Mouse (Mus musculus) testis, adult 2 months (tissue): ENCODE measurements around the gene Pigl. TPM values are rescaled to one million over a fixed set of nuclear protein-coding genes. Genes with fewer than 3 reads are reported as not detected.
"Not testable (repeated sequence)": the region's sequence is repeated elsewhere in the genome, so short reads cannot be mapped to it uniquely, and the experiment has no call there.

Experiments
- H3K27ac ChIP-seq: fragments of 200-500 bp; 2 replicates; pipeline ENCODE4 v1.5.1; 2012; ENCODE audit warnings: low read depth, low read length; ENCODE audit not compliant: control insufficient read depth, insufficient read depth
- H3K27me3 ChIP-seq: fragments of 200-500 bp; 2 replicates; pipeline ENCODE4 v1.6.1; 2012; ENCODE audit warnings: mild to moderate bottlenecking, low read length, moderate library complexity; ENCODE audit not compliant: control insufficient read depth, insufficient read depth
- H3K36me3 ChIP-seq: fragments of 200-500 bp; 2 replicates; pipeline ENCODE4 v1.6.1; 2012; ENCODE audit warnings: mild to moderate bottlenecking, low read length; ENCODE audit not compliant: control insufficient read depth, insufficient read depth
- H3K4me1 ChIP-seq: fragments of 200-500 bp; 2 replicates; pipeline ENCODE4 v1.6.1; 2012; ENCODE audit warnings: low read length; ENCODE audit not compliant: control insufficient read depth, insufficient read depth
- H3K4me3 ChIP-seq: fragments of 200-500 bp; 2 replicates; pipeline ENCODE4 v1.5.1; 2012; ENCODE audit warnings: low read depth, mild to moderate bottlenecking, low read length, moderate library complexity, mixed read lengths; ENCODE audit not compliant: control insufficient read depth
- CTCF ChIP-seq: fragments of 200-500 bp; IDR thresholded peaks from 2 replicates; pipeline ENCODE4 v1.5.1; 2012; ENCODE audit warnings: low read depth, mild to moderate bottlenecking, inconsistent platforms, low read length, moderate library complexity; ENCODE audit not compliant: control insufficient read depth, insufficient read depth, insufficient replicate concordance
- POLR2A ChIP-seq: fragments of 200-500 bp; IDR thresholded peaks from 2 replicates; pipeline ENCODE4 v1.6.1; 2012; ENCODE audit warnings: low read depth, mild to moderate bottlenecking, inconsistent platforms, low read length, moderate library complexity; ENCODE audit not compliant: control insufficient read depth
- polyA plus RNA-seq: library from polyadenylated mRNA; depleted of rRNA; stranded (reverse); fragments of >200 nt; gene quantifications from 2 replicates; pipeline ENCODE4 v1.2.3, GENCODE M21; 2012

Pigl gene
- polyA plus RNA-seq, 1 experiment, result 5.8 TPM

DNA sequence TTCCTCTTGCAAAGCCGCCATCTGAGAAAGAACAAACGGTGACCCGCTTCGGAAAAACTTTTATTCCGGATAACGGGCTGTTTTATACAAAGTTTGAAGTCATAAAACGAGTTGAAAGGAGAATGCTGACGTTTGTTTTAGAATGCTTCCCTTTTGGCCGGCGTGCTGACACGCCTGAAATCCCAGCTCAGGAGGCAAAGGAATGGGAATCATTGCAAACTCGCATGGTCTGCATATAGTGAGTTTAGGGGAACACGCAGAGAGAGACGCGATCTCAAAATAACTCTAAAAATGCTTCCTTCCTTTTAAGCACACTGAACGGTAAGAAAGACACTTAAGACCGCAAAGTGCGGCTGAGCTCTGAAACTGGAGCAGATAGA lies 379 bp upstream of the Pigl start:
- Histone ChIP-seq H3K27ac (peak overlapping the region; percentile 86), H3K36me3 (no peaks in the 10 kb centered on the region), H3K4me1 (no peaks in the 10 kb centered on the region; the same call in 1 of the 2 replicates), H3K27me3 (no peaks in the 10 kb centered on the region), H3K4me3 (peak overlapping the region; percentile 97)
- no peak for TF ChIP-seq CTCF
- no peak for TF ChIP-seq POLR2A

DNA sequence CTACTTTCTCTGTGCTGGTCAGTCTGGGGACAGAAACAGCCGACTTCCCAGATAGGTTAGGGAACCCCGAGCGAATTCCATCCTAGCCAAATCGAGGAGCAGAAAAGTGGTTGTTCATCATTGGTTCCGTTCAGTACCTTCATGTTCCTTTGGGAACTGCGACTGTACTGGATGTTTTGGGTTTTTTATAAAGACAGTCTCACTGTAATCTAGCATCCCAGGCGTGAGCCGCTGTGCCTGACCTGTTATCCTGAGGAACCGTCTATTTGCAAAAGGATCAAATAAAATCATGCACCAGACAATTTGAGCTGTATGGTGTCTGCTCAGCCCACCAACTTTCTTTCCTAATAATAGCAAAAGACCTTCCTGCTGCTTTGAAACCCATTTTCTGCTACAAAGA lies 520 bp downstream of the Pigl start:
- no peaks in the 10 kb centered on the region for H3K36me3 ChIP-seq
- TF ChIP-seq CTCF (no peak), POLR2A (no peak)
- H3K4me1 ChIP-seq, result no peaks in the 10 kb centered on the region; the same call in 1 of the 2 replicates
- no peaks in the 10 kb centered on the region for H3K27me3 ChIP-seq
- peak overlapping the region; percentile 86 for H3K27ac ChIP-seq
- H3K4me3 ChIP-seq, result peak overlapping the region; percentile 97

GRCm38 (mm10) chr11:62462529-62462928 lies 4.3 kb downstream of the Pigl start:
- H3K4me3 ChIP-seq, H3K27me3 ChIP-seq, H3K36me3 ChIP-seq, H3K27ac ChIP-seq, H3K4me1 ChIP-seq: not testable (repeated sequence)

- TF ChIP-seq POLR2A (no peak), CTCF (no peak)
- Histone ChIP-seq H3K27ac (no peak overlapping the region), H3K4me1 (no peaks in the 10 kb centered on the region; the same call in 1 of the 2 replicates), H3K27me3 (no peaks in the 10 kb centered on the region), H3K36me3 (no peaks in the 10 kb centered on the region), H3K4me3 (no peak overlapping the region)
These were observed 5.1 kb downstream of the Pigl start for GRCm38 (mm10) chr11:62463225-62463915.

- Histone ChIP-seq H3K27ac (no peak overlapping the region), H3K36me3 (no peaks in the 10 kb centered on the region), H3K27me3 (no peaks in the 10 kb centered on the region), H3K4me3 (no peak overlapping the region), H3K4me1 (no peaks in the 10 kb centered on the region; the same call in 1 of the 2 replicates)
- TF ChIP-seq POLR2A, result no peak
- TF ChIP-seq CTCF, result no peak
These were observed 6.4 kb downstream of the Pigl start for GRCm38 (mm10) chr11:62464696-62465095.

DNA sequence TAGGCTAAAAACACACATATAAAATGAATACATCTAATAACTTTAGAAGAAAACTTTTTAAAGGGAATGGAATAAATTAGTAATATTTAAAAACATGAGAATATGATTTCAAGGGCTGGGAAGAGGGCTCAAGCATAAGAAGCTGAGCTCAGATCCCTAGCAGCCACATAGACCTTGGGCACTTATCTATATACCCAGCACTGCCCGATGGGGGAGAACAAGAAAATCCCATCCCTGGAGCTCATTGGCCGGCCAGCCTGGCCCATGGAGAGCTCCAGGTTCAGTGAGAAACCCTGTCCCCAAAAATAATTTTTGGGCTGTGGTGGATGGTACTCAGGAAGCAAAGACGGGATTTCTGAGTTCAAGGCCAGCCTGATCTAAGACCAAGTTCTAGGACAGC lies 7.6 kb downstream of the Pigl start:
- Histone ChIP-seq H3K4me3 (no peak overlapping the region), H3K27ac (no peak overlapping the region), H3K4me1 (no peaks in the 10 kb centered on the region; the same call in 1 of the 2 replicates), H3K36me3 (no peaks in the 10 kb centered on the region), H3K27me3 (no peaks in the 10 kb centered on the region)
- TF ChIP-seq CTCF (no peak), POLR2A (no peak)

DNA sequence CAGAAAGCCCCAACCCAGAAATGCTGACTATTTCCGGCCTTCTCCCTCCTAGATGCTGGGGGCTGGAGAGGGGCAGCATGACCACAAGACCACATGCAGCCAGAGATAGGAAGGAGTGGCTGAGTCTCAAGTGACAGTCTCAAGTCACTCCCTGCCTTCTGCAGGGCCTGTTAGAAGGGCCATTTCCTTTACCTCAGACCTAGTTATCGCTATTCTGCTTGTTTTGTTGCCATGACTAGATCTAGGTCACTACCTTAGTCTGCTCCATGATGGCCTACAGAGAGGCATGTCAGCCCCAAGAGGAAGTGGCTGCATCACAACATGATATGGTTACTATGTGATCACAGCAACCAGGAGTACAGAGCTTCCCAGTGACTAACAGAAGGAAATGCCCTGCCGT lies 8.3 kb downstream of the Pigl start:
- no peaks in the 10 kb centered on the region for H3K36me3 ChIP-seq
- no peaks in the 10 kb centered on the region; the same call in 1 of the 2 replicates for H3K4me1 ChIP-seq
- H3K27me3 ChIP-seq, result no peaks in the 10 kb centered on the region
- TF ChIP-seq POLR2A (no peak), CTCF (no peak)
- no peak overlapping the region for H3K4me3 ChIP-seq
- no peak overlapping the region for H3K27ac ChIP-seq

- not testable (repeated sequence) for H3K4me3 ChIP-seq, H3K27ac ChIP-seq, H3K27me3 ChIP-seq, H3K4me1 ChIP-seq, H3K36me3 ChIP-seq
These were observed 9.0 kb downstream of the Pigl start for GRCm38 (mm10) chr11:62467289-62467688.
